Mouse (Mus musculus) heart, adult 2 months (tissue): ENCODE data around the gene D230025D16Rik.
A peak's percentile ranks its signal among the peaks of the same experiment; 100 is the strongest.

ENCODE experiments used
- CTCF ChIP-seq: fragments of 200-600 bp; IDR thresholded peaks from 2 replicates; pipeline ENCODE4 v1.8.1; 2022; ENCODE audit warnings: antibody characterized with exemption, mild to moderate bottlenecking, moderate library complexity
- EP300 ChIP-seq: fragments of 200-500 bp; IDR thresholded peaks from 2 replicates; pipeline ENCODE4 v1.6.1; 2011; ENCODE audit warnings: low read depth, low read length, control low read depth; ENCODE audit not compliant: insufficient read depth
- POLR2A ChIP-seq: fragments of 200-500 bp; IDR thresholded peaks from 2 replicates; pipeline ENCODE4 v1.6.1; 2011; ENCODE audit warnings: mild to moderate bottlenecking, low read depth, low read length, control low read depth; ENCODE audit not compliant: insufficient read depth

DNA sequence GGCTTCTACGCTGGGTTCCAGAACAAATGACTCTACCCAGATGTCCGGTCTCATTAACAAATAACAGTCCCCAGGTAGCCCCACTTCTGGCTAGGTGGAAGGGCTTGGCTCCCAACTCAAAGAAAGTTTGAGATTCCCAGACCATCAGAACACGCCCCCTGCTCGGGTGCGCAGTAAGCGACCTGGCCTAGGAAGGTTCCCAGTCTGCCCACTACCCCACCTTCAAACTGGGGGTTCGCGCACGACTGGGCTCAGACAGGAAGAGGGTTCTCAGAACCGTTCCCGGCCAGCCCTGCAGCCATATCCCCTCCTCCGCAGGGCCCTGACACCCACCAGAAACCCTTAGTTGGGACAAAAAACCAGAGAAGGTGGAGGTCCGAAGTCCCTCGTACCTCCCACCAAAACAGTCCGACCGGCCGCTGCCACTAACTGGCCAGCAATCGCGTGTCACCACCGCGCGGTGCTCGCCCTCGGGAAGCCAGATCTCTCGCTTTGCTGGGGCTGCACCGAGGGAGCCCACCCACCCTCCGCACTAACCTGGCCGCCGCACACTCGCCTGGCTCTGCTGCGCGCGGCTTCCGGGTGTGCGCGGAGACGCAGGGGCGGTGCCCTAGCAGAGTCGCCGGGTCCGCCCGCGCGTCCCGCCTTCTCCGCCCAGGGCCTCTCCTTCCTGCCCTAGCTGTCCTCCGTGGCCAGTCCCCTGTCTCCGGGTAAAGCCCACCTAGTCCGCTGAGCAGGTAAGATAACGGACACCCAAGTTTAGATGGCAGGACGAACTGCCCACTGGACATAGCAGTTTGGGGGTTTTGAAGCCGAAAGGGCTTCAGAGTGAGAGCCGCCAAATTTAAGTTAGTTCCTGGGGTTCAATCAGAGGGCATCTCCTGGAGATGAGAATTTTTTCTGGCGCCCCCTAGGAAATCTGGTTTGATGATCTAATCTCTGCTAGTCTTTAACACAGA lies 39.4 kb downstream of the D230025D16Rik start, which contains the start of the genes Tradd and Fbxl8:
- TF ChIP-seq POLR2A (peak; percentile 76), CTCF (no peak), EP300 (0 out of 2 replicates have a peak, but pooled peaks have one; percentile 46)
